Mouse (Mus musculus): ENCODE measurements around the gene Dcaf8. TPM values are rescaled to one million over a fixed set of nuclear protein-coding genes. Genes with fewer than 3 reads are reported as not detected.

The Dcaf8 gene
- total and polyA plus RNA-seq, 3 experiments: 64.8 to 120 (median 110) TPM

DNA sequence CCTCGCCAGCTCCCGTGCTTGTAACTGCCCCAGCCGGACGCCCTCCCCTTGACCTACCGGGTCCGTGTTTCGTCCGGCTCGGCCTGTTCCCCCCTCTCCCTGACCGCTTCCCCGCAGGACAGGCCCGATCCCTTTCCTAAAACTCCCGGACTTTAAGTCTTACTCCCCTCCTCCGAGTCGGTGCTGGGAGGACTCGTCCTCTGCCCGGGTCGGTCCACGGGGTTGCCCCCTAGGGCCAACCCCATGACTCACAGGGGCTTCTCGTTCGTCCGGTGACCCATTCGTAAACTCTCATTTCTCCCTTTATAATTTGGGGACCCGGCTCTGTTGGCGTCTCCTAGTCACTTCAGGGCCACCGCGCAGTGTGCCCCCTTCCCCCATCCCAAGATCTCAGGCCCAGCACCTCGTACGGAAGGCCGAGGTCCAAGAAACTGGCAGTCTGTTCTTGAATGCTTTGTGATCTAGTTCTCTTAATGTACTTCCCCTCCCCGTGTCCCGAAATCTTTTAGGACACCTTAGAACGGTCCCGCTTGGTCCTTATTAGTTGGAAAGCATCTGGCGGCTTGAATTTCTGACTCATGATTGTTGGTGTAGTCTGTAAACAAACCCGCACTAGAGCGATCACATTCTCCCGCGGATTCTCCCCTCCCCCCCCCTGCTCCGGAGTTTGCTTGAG is 533 bp downstream of the Dcaf8 start:
- DNase-seq: peak; percentile 70

DNA sequence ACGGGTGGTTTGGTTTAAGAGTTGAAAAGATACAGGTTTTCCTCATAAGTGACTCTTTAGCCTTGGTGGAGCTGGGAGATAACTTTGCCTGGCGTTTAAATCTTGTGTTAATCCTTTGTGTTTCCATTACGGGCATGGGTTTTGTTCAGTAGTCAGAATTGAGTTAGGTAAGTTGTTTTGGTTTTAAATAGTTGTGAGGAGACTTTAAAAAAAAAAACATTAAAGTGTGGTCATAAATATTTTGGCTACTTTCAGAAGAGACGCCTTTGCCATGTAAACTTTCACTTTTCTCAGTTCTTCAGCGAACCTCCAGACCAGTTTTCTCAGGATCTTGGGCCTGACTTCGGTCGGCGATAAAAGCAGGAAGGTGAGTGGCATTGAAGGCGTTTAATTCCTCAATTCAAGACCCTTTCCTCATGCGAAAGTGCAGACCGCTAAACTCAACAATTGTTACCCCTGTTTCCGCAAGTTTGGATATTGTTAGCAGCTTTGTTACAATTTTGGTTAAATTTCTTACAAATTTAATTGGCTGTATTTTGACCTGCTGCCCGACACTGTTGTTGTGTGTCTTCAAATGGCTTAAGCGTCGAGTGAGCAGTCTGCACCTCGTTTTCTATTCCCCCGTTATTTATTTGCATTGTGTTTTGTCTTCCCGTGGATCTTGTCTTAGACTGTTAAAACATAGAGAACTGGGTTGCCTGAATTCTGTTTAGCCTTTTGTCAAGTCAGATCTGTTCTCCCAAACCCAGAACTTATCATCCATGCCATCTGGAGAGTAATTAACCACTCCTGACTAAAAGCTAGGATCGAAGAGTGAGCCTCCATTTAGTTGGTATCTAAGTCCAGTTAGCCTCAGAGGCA is 1.3 kb downstream of the Dcaf8 start:
- no peak for DNase-seq

DNA sequence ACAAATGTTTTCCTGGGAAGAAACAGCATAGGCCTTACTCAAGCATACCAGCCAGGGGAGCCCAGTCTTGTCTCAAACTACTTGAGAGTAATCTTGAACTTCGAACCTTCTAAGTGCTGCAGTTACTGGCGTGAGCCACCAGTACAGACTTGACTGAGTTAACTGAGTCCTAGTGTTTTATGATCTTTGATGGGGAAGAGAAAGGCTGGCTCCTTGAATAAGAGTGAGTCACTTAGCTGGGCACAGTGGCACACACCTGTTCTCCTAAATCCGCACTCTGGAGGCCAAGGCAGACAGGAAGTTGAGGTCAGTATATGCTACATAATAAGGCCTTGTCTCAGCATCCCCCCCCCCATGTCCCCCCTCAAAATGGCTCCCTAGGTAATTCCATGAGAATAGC is 6.7 kb downstream of the Dcaf8 start:
- no peak for DNase-seq

DNA sequence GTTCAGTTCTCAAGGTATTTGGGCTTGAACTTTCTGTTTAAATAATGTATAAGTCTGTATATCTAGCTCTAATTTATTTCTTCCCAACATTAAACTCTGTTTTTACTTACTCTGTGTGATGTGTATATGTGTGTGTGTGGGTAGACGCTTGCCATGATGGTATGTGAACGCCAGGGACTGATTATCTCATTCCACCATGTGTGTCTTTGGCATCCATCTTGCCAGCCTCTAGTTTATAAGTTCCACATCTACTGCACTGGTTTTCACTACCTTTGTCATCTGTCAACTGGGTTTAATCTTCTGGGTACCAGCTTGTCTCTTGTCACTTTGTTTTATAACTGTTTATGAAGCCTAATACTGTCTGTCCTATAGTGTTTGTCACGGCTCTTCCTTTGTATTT is 7.6 kb downstream of the Dcaf8 start:
- no peak for DNase-seq

DNA sequence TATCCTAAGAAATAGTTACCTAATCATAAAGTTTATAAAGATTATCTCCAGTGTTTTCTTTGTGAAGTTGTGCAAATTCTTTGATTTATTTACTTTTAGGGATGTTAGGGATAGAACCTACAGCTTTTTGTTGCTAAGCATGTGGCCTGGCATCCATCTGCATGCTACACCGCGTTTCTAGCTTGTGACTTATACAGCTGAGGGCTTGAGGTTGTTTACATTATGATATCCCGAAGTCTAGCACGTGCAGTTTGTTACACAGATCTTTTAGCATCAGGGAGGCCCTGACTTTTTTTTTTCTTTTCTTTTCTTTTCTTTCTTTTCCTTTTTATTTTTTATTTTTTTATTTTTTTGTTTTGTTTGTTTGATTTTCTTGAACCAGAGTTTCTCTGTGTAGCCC is 12.1 kb downstream of the Dcaf8 start:
- DNase-seq: no peak

DNA sequence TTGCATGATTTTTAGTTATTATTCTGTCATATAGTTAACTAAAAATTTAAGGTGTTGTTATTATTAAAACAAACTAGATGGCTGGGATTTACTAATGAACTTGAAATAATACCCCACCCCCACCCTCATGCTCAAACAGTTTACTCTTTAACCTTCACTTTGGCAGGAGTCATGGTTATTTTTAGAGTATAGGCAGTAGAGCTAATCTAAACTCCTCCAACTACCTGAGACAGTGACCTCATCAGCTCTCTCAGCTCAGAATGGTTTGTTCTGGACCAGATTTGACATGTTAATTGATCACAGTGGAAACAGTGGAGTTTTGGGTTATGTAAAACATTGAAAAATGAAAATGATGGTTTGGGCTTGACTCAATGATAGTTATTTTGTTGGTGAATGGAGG is 12.6 kb downstream of the Dcaf8 start:
- no peak for DNase-seq

DNA sequence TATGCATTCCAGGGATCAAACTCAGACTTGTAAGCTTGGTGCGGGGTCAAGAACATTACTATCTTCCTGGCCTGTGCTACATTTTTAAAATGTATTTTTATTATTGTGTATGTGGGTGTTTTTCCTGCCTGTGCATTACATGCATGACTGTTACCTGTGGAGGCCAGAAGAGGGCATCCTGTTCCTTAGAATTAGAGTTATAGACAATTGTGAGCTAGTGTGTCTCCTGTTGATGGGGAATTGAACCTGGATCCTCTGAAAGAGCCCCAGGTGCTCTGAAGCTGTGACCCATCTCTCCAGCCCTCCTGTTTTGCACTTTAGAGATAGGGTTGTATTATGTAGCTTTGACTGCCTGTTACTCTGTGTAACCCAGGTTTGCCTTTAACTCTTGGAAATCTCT is 14.1 kb downstream of the Dcaf8 start:
- no peak for DNase-seq

DNA sequence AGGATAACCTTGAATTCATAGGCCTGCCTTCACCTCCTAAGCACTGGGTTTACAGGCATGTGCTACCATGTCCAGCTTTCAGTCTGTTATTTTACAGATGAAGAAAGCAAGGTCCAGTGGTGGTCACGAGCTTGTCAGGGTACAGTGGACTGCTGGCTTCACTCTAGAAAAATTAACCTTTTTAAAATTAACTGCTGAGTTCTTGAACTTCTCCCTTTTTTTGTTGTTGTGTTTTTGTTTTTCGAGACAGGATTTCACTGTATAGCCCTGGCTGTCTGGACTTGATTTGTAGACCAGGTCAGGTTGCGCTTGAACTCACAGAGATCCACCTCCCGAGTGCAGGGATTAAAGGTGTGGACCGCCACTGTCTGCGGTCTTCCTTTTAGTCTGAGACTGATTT is 15.1 kb downstream of the Dcaf8 start:
- no peak for DNase-seq

DNA sequence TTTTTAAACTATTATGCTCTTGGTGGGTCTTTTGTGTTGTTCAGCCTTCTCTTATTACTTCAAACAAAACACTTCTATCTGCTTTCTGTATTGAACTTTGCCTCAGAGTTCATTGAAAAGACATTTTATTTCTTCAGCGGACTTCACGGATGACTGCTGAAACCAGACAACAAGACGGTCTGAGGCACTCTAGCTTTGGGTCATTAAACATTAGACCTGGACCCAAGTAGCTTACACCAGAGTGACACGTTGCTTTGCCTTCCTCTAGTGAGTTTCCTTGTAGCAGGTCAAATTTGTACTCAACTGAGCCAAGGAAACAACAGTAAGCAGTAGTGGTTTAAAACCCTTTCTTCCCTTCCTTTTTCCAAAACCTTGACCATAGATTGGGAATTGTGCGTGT is 20.0 kb downstream of the Dcaf8 start:
- DNase-seq: no peak

DNA sequence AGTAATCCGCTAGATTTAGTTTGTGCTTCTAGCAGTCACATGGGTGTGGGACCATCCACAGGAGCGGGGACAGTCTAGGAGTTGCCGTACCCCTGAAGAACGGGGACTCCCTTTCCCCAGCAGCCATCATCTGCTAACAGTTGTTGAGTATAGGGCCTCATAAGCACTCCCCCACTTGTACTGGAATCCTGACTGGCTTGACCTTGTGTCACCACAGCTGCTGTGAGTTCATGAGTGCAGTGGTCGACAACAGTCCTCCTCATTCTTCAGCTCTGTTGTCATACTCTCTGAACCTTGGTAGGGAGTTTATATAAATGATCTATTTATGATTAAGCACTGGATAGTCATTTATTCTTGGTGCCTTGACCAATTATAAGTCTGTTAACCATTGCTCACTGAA is 21.9 kb downstream of the Dcaf8 start:
- peak; percentile 57 for DNase-seq

DNA sequence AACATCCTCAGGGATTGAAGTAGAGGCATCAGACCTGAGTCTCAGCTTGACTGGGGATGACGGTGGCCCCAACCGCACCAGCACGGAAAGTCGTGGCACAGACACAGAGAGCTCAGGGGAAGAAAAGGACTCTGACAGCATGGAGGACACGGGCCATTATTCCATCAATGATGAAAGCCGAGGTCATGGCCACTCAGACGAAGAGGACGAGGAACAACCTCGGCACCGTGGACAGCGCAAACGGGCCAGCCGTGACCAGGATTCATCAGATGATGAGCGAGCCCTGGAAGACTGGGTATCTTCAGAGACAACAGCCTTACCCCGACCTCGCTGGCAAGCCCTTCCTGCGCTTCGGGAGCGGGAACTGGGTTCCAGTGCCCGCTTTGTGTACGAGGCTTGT is 24.5 kb downstream of the Dcaf8 start:
- DNase-seq: peak; percentile 62

DNA sequence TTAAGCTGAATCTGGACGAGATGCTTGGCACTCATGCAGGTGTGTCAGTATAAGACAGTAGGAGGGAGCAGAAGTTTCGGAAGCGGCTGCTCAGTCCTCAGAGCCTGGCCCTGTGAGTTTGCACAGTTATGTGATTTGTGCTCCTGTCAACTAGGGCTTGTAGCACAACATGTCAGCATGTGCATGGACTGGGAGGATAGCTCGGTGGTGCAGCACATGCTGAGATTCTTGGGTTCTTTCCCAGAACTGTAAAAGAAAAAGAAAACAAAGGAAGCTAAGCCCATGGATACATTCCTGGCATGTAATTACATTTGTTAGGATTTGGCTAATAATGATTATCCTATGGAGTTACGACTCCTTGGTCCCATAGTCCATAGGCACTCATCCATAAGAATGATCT is 25.3 kb downstream of the Dcaf8 start:
- no peak for DNase-seq

DNA sequence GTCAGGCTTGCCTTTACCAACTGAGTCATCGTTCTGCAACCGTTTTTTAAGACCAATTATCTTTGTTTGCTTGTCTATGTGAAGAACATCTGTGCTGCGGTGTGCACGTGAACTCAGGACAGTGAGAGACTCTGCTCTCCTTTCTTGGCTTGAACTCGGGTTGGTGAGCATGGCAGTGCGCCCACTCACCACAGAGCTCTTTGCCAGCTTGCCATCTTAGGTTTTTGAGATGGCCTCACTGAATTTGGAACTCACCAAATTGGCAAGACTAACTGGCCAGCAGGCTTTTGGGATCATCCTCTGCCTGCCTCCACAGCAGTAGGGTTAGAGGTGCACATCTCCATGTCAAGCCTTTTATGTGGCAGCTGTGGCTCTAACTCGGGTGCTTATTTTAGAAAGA is 29.9 kb downstream of the Dcaf8 start:
- no peak for DNase-seq

DNA sequence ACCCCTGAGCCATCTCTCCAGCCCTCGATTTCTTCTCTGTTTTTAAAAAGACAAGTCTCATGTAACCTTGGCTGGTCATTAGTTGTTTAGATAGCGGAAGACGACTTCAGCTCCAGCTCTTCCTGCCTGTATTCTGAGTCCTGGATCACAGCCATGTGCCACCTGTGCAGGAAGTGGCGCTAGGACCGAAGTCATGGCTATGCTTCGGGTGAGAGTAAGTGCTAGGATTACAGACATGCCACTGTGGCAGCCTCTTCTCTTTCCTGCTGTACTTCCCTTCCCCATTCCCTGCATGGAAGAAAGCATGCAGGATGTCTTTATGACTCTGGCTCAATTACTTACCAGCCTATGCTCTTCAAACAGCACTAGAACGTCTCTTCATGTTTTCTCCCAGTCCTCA is 31.2 kb downstream of the Dcaf8 start:
- no peak for DNase-seq

DNA sequence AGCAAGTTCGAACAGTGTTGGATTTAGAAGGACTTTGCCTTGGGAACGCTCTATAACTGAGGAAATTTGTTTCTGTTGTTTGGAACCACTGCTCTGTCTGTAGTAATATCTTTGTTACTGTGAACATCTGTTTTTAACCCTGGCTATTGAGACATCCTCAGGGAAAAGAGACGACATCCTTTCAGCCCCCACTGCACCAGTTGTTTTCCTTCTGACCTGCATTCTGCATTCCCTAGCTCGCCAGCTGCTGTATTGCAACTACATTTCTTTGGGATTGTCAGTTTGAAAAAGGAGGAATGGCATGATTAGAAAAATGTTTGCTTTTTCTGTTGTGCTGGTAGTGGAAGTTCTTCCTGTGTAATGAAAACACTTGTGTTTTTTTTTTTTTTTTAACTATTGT is 33.0 kb downstream of the Dcaf8 start:
- no peak for DNase-seq

DNA sequence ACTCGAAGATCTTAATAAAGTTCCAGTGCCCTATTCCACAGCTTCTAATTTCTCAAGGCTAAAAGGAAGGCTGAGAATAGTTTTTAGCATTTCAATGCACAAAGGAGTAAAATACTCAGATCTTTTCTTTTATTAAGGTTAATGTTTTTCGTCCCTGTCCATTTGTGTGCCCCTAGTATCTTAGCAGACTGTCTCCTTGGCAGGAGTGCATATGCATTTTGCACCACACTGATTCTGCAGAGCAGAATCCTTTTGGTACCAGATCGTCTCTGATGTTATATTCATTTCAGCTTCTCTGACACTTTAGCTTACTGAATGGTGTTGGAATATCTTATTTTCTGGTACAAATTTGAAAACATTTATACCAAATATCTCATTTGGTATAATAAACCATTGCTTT is 33.9 kb downstream of the Dcaf8 start:
- no peak for DNase-seq

DNA sequence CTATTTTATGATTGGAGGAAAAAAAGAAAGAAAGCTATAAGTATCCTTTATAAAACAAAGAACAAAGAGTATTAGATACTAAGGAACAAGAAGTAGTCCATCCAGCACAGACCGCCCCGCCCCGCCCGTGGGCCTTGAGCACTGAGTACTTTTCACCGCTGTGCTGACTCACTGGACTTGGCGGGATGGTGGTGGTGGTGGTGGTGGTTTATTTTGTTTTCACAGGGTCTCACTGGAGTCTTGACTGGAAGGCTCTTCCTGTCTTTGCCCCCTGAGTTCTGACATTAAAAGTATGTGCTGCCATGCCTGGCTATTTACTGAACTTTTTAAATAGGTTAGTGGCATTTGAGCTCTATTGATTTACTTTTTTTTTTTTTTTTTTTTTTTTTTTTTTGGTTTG is 35.2 kb downstream of the Dcaf8 start:
- DNase-seq: no peak

DNA sequence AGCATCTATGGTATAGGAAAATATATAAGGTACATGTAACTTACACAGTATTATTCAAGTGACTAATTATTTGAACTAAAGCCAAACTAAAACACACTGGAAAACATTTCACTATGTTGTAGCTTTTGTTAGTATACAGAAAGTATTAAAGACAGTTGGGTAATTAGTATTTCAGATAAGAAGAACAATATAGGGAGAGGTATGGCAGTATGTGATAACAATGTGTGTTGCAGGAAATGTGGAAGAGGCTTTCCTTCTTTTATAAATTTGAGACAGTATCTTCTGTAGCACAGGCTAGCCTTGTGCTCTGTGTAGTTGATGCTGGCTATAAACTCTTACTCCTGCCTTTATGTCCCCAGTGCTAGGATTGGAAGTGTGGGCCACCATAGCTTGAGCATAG is 36.0 kb downstream of the Dcaf8 start:
- DNase-seq: no peak

DNA sequence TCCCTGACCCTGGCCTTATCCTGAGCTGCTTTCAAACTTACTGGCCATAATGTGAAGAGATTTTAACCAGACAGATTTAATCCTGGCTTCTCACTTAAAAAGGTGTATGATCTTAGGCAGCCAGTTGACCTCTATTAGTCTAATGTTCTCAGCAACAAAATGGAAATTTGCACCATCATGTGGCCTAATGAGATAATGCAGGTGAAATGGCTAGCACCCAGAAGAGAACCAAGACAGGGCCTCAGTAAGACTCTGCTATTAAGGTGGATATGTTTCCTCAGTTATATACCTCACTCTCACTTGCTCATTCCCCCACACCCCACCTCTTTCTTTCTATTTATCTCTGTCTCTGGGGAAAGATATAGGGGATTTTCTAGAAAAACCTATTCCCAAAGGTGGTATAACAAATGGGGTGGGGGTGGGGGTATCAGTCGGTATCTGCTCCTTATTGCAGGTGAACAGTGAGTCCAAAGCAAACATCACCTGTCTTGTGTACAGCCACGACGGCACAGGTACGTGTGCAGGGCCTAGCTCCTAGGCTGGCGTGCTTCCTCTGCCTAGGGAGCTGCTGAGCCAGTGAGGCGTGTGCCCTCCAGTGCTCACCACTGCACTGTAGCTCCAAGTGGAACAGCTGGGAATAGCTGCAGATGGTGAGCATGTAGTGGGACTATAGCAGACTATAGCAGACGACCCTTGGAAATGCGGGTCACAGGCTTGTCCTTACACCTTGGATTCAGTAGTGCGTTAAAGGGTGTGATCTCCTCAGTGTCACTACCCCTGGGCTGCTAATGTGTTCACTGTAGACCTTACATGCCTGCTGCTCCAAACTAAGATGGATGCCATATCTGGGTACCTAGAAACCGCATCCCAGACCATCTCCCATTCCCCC is 38.8 kb downstream of the Dcaf8 start:
- DNase-seq: no peak

DNA sequence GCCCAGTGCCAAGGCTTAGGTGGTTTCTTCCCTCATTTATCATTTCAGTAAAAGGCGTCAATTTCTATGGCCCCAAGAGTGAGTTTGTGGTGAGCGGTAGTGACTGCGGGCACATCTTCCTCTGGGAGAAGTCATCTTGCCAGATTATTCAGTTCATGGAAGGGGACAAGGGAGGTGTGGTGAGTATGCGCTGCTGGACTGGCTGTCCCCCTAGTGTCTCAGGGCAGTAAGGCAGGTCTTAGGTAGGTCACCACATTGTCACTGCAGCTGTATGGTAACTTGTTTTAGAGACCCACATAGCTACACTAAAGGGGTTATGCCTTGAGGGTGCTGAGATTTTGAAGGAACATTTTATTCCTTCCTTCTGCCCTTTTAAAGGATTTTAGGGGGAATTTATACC is 41.0 kb downstream of the Dcaf8 start:
- no peak for DNase-seq

DNA sequence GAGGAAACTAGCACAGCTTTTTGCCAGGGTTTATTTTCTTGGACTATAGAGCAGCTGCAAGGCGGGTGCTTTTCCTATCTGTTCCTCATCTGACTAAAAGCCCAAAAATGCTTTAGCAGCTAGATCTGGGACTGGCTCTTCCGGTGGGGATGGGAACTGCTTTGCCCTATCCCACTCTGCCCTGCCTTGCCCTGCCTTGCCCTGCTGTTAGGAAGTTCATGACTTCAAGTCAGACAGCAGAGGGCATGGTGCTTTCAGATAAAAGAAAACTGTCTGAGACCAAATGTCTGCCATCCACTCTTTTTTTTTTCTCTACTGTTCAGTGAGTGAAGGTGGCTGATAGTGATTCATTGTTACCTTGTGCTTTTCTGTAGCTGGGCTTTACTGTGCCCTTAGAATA is 43.7 kb downstream of the Dcaf8 start:
- DNase-seq: no peak

DNA sequence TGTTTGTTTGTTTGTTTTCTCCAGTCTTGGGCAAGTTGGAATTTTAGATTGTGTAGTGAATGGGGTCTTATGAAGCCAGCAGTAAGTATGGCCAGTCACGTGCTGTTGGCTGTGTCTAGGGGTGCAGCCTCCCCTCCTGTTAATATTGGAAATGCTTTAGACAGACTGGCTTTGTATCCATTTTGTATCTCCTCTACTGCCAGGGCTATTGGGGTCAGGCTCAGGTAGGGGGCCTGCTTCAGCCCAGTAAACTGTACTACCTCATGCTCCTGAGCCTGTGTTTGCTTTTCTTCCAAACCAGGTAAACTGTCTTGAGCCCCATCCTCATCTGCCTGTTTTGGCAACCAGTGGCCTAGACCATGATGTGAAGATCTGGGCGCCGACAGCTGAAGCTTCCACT is 44.3 kb downstream of the Dcaf8 start:
- DNase-seq: no peak

DNA sequence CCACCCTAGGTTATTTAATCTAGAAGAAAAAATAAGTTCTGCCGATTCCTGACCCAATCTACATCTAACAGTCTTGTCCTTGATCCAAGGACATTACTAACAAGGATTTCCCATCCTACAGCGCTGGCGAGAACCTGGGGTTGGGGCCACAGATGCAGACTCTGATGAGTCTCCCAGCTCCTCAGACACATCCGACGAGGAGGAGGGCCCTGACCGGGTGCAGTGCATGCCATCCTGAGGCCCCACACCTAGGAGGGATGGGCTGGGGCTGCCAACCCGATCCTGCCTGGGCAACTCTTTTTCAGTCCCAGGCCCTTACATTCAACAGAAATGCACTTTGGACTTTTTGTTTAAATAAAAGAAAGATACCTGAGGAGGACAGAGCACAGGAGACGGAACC is 46.6 kb downstream of the Dcaf8 start:
- no peak for DNase-seq

Data from adrenal gland, adult 2 months (tissue).